Mouse (Mus musculus) heart, embryonic 14.5 days (tissue): ENCODE data around the gene Atp5mpl. TPM values are rescaled to one million over a fixed set of nuclear protein-coding genes. Genes with fewer than 3 reads are reported as not detected.
"Not testable (repeated sequence)": the region's sequence is repeated elsewhere in the genome, so short reads cannot be mapped to it uniquely, and the experiment has no call there.

Experiments
- ATAC-seq: fragments of 200-750 bp; cut with Nextera tagmentation; 2 replicates; pipeline ENCODE4 v1.8.0; 2017; ENCODE audit warnings: low read depth, moderate TSS enrichment; ENCODE audit not compliant: insufficient number of reproducible peaks, insufficient read depth, low FRiP score
- H3K27ac ChIP-seq, 2 experiments: fragments of 200-500 bp in 1 of 2; fragments of 300-500 bp in 1 of 2; sonication (generic) in 1 of 2; replicated peaks in 1 of 2; 2 replicates each; pipeline ENCODE4 v1.5.1; 2012 to 2014; ENCODE audit warnings: low read depth in 2 of 2, low read length in 2 of 2, control low read depth in 1 of 2, mild to moderate bottlenecking in 1 of 2, mixed read lengths in 1 of 2; ENCODE audit not compliant: control insufficient read depth in 1 of 2, insufficient read depth in 1 of 2
- H3K27me3 ChIP-seq: fragments of 300-500 bp; sonication (generic); 2 replicates; pipeline ENCODE4 v1.6.1; 2014; ENCODE audit warnings: mild to moderate bottlenecking, low read length, control low read depth; ENCODE audit not compliant: control insufficient read depth, insufficient read depth
- H3K36me3 ChIP-seq: fragments of 300-500 bp; sonication (generic); 2 replicates; pipeline ENCODE4 v1.6.1; 2014; ENCODE audit warnings: mild to moderate bottlenecking, control low read depth, low read length, mixed read lengths; ENCODE audit not compliant: control insufficient read depth, insufficient read depth
- H3K4me1 ChIP-seq, 2 experiments: fragments of 200-500 bp in 1 of 2; fragments of 300-500 bp in 1 of 2; sonication (generic) in 1 of 2; 2 replicates each; pipeline ENCODE4 v1.6.1; 2012 to 2014; ENCODE audit warnings: low read length in 2 of 2, control low read depth in 1 of 2, mixed read lengths in 1 of 2; ENCODE audit not compliant: control insufficient read depth in 2 of 2, insufficient read depth in 2 of 2
- H3K4me2 ChIP-seq: fragments of 300-500 bp; sonication (generic); 2 replicates; pipeline ENCODE4 v1.6.1; 2014; ENCODE audit warnings: mild to moderate bottlenecking, low read length
- H3K4me3 ChIP-seq, 2 experiments: fragments of 200-500 bp in 1 of 2; fragments of 300-500 bp in 1 of 2; sonication (generic) in 1 of 2; 2 replicates each; pipeline ENCODE4 v1.5.1; 2012 to 2014; ENCODE audit warnings: low read length in 2 of 2, mild to moderate bottlenecking in 2 of 2, control low read depth in 1 of 2, low read depth in 1 of 2, moderate library complexity in 1 of 2; ENCODE audit not compliant: control insufficient read depth in 1 of 2, insufficient read depth in 1 of 2
- H3K9ac ChIP-seq: fragments of 300-500 bp; sonication (generic); 2 replicates; pipeline ENCODE4 v1.6.1; 2014; ENCODE audit warnings: mild to moderate bottlenecking, low read length
- H3K9me3 ChIP-seq: fragments of 300-500 bp; sonication (generic); 2 replicates; pipeline ENCODE4 v1.6.1; 2016; ENCODE audit warnings: low read length, control low read depth; ENCODE audit not compliant: control insufficient read depth
- WGBS: fragments of 180-500 bp; shearing (Covaris S2); extraction: QIAGEN DNeasy Blood & Tissue Kit; methylation state at CpG from one replicate; pipeline ENCODE4 v1.1.7; 2014; 5-methylcytosine and 5-hydroxymethylcytosine counted together
- polyA plus RNA-seq: library from polyadenylated mRNA; unstranded; fragments of >200 nt; fragmentation: Nextera tagmentation; extraction: Ambion mirVana; gene quantifications from 2 replicates; pipeline ENCODE4 v1.2.1, GENCODE M21; 2014

Gene Atp5mpl
- polyA plus RNA-seq, 1 experiment from 2014 or later, result 2,053 TPM

GRCm38 (mm10) chr12:111950486-111950885 lies 16.3 kb downstream of the Atp5mpl start:
- no peak for ATAC-seq
- no peak overlapping the region for H3K4me3 ChIP-seq
- H3K9me3 ChIP-seq, result no peaks in the 10 kb centered on the region
- H3K4me2 ChIP-seq, result no peak overlapping the region
- H3K36me3 ChIP-seq, result no peaks in the 10 kb centered on the region
- WGBS, result 64% methylated on average over 5 of the region's 5 CpGs
- peaks cover 3 to 5% of the 10 kb centered on the region in 2 experiments for H3K4me1 ChIP-seq
- no peaks in the 10 kb centered on the region for H3K27me3 ChIP-seq
- no peak overlapping the region for H3K27ac ChIP-seq
- no peak overlapping the region for H3K9ac ChIP-seq

GRCm38 (mm10) chr12:111946716-111947115 lies 20.1 kb downstream of the Atp5mpl start:
- no peak overlapping the region for H3K4me2 ChIP-seq
- peak overlapping the region; percentile 32 to 80 for H3K27ac ChIP-seq
- no peak overlapping the region for H3K9ac ChIP-seq
- peak; percentile 15; the same call in 1 of the 2 replicates for ATAC-seq
- H3K27me3 ChIP-seq, result no peaks in the 10 kb centered on the region
- WGBS, result 8% methylated on average over 2 of the region's 2 CpGs
- H3K4me3 ChIP-seq, result no peak overlapping the region
- H3K9me3 ChIP-seq, result no peaks in the 10 kb centered on the region
- H3K36me3 ChIP-seq, result no peaks in the 10 kb centered on the region
- H3K4me1 ChIP-seq, result peaks cover 21 to 24% of the 10 kb centered on the region in 2 experiments

GRCm38 (mm10) chr12:111945765-111946655 lies 20.8 kb downstream of the Atp5mpl start:
- Histone ChIP-seq H3K4me1 (peaks cover 21 to 24% of the 10 kb centered on the region in 2 experiments), H3K27ac (peak overlapping the region; percentile 94 to 95), H3K4me2 (peak overlapping the region; percentile 38), H3K9ac (peak overlapping the region; percentile 46; the same call in 1 of the 2 replicates)
- H3K36me3 ChIP-seq, H3K4me3 ChIP-seq, H3K27me3 ChIP-seq, H3K9me3 ChIP-seq: not testable (repeated sequence)
- WGBS, result 52% methylated on average over 7 of the region's 15 CpGs
- ATAC-seq, result peak; percentile 75

- Histone ChIP-seq H3K4me1 (peaks cover 21 to 24% of the 10 kb centered on the region in 2 experiments), H3K9me3 (no peaks in the 10 kb centered on the region), H3K27ac (peak overlapping the region; percentile 94 to 95), H3K27me3 (no peaks in the 10 kb centered on the region), H3K4me3 (no peak overlapping the region), H3K4me2 (peak overlapping the region; percentile 38), H3K36me3 (no peaks in the 10 kb centered on the region), H3K9ac (peak overlapping the region; percentile 46)
- ATAC-seq, result peak; percentile 55
- 11% methylated on average over 8 of the region's 8 CpGs for WGBS
Measured at GRCm38 (mm10) chr12:111945115-111945514, 21.7 kb downstream of the Atp5mpl start.

- ATAC-seq, result peak; percentile 57
- not testable (repeated sequence) for H3K36me3 ChIP-seq, H3K27me3 ChIP-seq, H3K9me3 ChIP-seq
- peak overlapping the region; percentile 38 for H3K4me2 ChIP-seq
- H3K4me3 ChIP-seq, result peak overlapping the region; percentile 6 to 14; a peak in 2 of 4 replicates
- 49% methylated on average over 12 of the region's 20 CpGs for WGBS
- H3K9ac ChIP-seq, result 0 out of 2 replicates have a peak overlapping the region, but pooled peaks have one; percentile 46
- peak overlapping the region; percentile 69 to 95 for H3K27ac ChIP-seq
- peaks cover 21 to 24% of the 10 kb centered on the region in 2 experiments for H3K4me1 ChIP-seq
Measured at GRCm38 (mm10) chr12:111944065-111944987, 22.5 kb downstream of the Atp5mpl start.

- H3K9me3 ChIP-seq, result no peaks in the 10 kb centered on the region
- peak overlapping the region; percentile 38; the same call in 1 of the 2 replicates for H3K9ac ChIP-seq
- H3K27me3 ChIP-seq, result no peaks in the 10 kb centered on the region
- H3K27ac ChIP-seq, result peak overlapping the region; percentile 68 to 70
- no peaks in the 10 kb centered on the region for H3K36me3 ChIP-seq
- no peak for ATAC-seq
- H3K4me3 ChIP-seq, result peak overlapping the region; percentile 6 to 14; a peak in 2 of 4 replicates
- peak overlapping the region; percentile 37 for H3K4me2 ChIP-seq
- 69% methylated on average over 10 of the region's 10 CpGs for WGBS
- peaks cover 27 to 30% of the 10 kb centered on the region in 2 experiments for H3K4me1 ChIP-seq
Measured at GRCm38 (mm10) chr12:111943421-111944064, 23.2 kb downstream of the Atp5mpl start.
